Mouse (Mus musculus): Measurements from ENCODE around the gene Doc2a. TPM values are rescaled to one million over a fixed set of nuclear protein-coding genes. Genes with fewer than 3 reads are reported as not detected.
A peak's percentile ranks its signal among the peaks of the same experiment; 100 is the strongest.

Doc2a gene
- polyA plus RNA-seq, 1 experiment from 2014 or later: 1.5 TPM

- H3K9me3 ChIP-seq (replicated peaks; ENCODE audit: control insufficient read depth, low read length): no peaks in the 10 kb centered on the region
- peak overlapping the region; percentile 86 for H3K27ac ChIP-seq (replicated peaks; ENCODE audit: low read depth, low read length)
- WGBS: 1% methylated on average over 12 of the region's 15 CpGs
- H3K9ac ChIP-seq (replicated peaks; ENCODE audit: low read length): peak overlapping the region; percentile 76
- 0 out of 2 replicates have a peak, but pooled peaks have one; percentile 21 for ATAC-seq (replicated peaks; ENCODE audit: insufficient number of reproducible peaks, low FRiP score, low TSS enrichment, low read depth)
- peak; percentile 22 for DNase-seq (ENCODE audit: low spot score)
- H3K27me3 ChIP-seq (ENCODE audit: control insufficient read depth, insufficient read depth, low read length): no peaks in the 10 kb centered on the region
- peak overlapping the region; percentile 62 for H3K4me3 ChIP-seq (ENCODE audit: low read depth, low read length)
- H3K4me1 ChIP-seq (ENCODE audit: control insufficient read depth, insufficient read depth, low read length): 0 out of 2 replicates have a peak, but pooled peaks cover 3% of the 10 kb centered on the region
- peak overlapping the region; percentile 80 for H3K4me2 ChIP-seq (ENCODE audit: low read depth, low read length)
- no peaks in the 10 kb centered on the region; the same call in none of the 2 replicates for H3K36me3 ChIP-seq (replicated peaks; ENCODE audit: control insufficient read depth, insufficient read depth, low read depth, low read length)
These were observed 36.5 kb downstream of the Doc2a start for GRCm38 (mm10) chr7:126883731-126884181.

DNA sequence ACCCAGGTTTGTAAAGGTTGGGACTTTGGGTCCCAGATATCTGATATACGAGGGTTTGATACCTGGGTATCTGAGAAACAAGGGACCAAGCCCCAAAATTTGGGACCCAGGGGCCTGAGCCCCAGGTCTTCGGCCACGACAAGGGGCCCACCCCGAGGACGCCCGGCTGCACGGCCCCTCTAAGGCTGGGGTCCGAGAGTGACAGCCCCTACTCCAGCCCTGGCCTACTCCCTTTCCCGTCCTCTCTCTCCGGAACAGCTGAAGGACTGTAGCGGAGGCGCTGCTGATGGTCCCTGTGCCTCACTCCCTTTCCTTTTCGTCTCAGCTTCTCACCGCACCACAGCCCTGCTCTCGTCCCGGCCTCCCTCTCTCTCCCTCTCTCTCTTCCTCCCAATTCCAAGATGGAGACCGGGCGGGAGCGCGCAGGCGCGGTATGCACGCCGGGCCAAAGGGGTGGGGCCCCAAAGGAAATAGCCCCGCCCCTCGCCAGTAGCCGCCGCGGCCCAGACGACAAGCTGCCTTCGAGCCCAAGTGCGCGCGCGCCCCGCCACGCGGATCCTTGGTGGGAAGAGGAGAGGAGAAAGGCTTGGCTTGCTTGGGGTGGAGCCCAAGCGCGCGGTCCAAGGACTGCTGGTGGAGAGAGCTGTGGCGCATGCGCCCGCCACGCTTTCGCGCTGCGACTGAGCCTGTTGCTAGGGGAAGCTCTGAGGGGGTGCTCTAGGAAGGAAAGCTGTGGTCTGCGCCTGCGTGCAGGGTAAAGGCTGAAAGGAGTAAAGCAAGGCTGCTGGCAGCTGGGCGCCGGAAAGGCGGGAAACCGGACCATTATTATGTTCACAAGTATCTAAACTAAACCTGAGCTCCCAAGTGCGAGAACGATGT is 37.3 kb downstream of the Doc2a start, which contains the start of gene Taok2:
Gene Taok2 (minus strand): TSS at position 418 of the 879 bp plus-strand sequence.
- DNase-seq (ENCODE audit: low spot score): peak; percentile 99
- 0 out of 2 replicates have a peak, but pooled peaks cover 3% of the 10 kb centered on the region for H3K4me1 ChIP-seq (ENCODE audit: control insufficient read depth, insufficient read depth, low read length)
- ATAC-seq (replicated peaks; ENCODE audit: insufficient number of reproducible peaks, low FRiP score, low TSS enrichment, low read depth): peak; percentile 98
- H3K27me3 ChIP-seq (ENCODE audit: control insufficient read depth, insufficient read depth, low read length): no peaks in the 10 kb centered on the region
- H3K9me3 ChIP-seq (replicated peaks; ENCODE audit: control insufficient read depth, low read length): no peaks in the 10 kb centered on the region
- H3K36me3 ChIP-seq (replicated peaks; ENCODE audit: control insufficient read depth, insufficient read depth, low read depth, low read length): no peaks in the 10 kb centered on the region; the same call in 1 of the 2 replicates
- H3K4me2 ChIP-seq (ENCODE audit: low read depth, low read length): peak within 1 kb of the TSS; percentile 80
- peak within 1 kb of the TSS; percentile 86 for H3K27ac ChIP-seq (replicated peaks; ENCODE audit: low read depth, low read length)
- WGBS: under 1% methylated on average over 56 of the region's 56 CpGs
- H3K9ac ChIP-seq (replicated peaks; ENCODE audit: low read length): peak within 1 kb of the TSS; percentile 76
- H3K4me3 ChIP-seq (ENCODE audit: low read depth, low read length): peak within 1 kb of the TSS; percentile 62

- H3K4me1 ChIP-seq (ENCODE audit: control insufficient read depth, insufficient read depth, low read length): 0 out of 2 replicates have a peak, but pooled peaks cover 3% of the 10 kb centered on the region
- no peaks in the 10 kb centered on the region for H3K9me3 ChIP-seq (replicated peaks; ENCODE audit: control insufficient read depth, low read length)
- no peak overlapping the region for H3K9ac ChIP-seq (replicated peaks; ENCODE audit: low read length)
- H3K27me3 ChIP-seq (ENCODE audit: control insufficient read depth, insufficient read depth, low read length): no peaks in the 10 kb centered on the region
- ATAC-seq (replicated peaks; ENCODE audit: insufficient number of reproducible peaks, low FRiP score, low TSS enrichment, low read depth) (no peak), DNase-seq (ENCODE audit: low spot score) (no peak)
- WGBS: 85% methylated on average over 5 of the region's 5 CpGs
- no peak overlapping the region for H3K4me3 ChIP-seq (ENCODE audit: low read depth, low read length)
- H3K36me3 ChIP-seq (replicated peaks; ENCODE audit: control insufficient read depth, insufficient read depth, low read depth, low read length): no peaks in the 10 kb centered on the region
- H3K27ac ChIP-seq (replicated peaks; ENCODE audit: low read depth, low read length): no peak overlapping the region
- H3K4me2 ChIP-seq (ENCODE audit: low read depth, low read length): no peak overlapping the region
These were observed 40.1 kb downstream of the Doc2a start for GRCm38 (mm10) chr7:126887281-126887680.

GRCm38 (mm10) chr7:126888852-126889251 is 41.6 kb downstream of the Doc2a start:
- H3K36me3 ChIP-seq (replicated peaks; ENCODE audit: control insufficient read depth, insufficient read depth, low read depth, low read length): no peaks in the 10 kb centered on the region
- H3K4me1 ChIP-seq (ENCODE audit: control insufficient read depth, insufficient read depth, low read length): no peaks in the 10 kb centered on the region
- ATAC-seq (replicated peaks; ENCODE audit: insufficient number of reproducible peaks, low FRiP score, low TSS enrichment, low read depth) (no peak), DNase-seq (ENCODE audit: low spot score) (no peak)
- no peak overlapping the region for H3K9ac ChIP-seq (replicated peaks; ENCODE audit: low read length)
- H3K9me3 ChIP-seq (replicated peaks; ENCODE audit: control insufficient read depth, low read length): no peaks in the 10 kb centered on the region
- H3K27me3 ChIP-seq (ENCODE audit: control insufficient read depth, insufficient read depth, low read length): no peaks in the 10 kb centered on the region
- H3K4me3 ChIP-seq (ENCODE audit: low read depth, low read length): no peak overlapping the region
- no peak overlapping the region for H3K4me2 ChIP-seq (ENCODE audit: low read depth, low read length)
- WGBS: 45% methylated on average over 7 of the region's 7 CpGs
- H3K27ac ChIP-seq (replicated peaks; ENCODE audit: low read depth, low read length): no peak overlapping the region

DNA sequence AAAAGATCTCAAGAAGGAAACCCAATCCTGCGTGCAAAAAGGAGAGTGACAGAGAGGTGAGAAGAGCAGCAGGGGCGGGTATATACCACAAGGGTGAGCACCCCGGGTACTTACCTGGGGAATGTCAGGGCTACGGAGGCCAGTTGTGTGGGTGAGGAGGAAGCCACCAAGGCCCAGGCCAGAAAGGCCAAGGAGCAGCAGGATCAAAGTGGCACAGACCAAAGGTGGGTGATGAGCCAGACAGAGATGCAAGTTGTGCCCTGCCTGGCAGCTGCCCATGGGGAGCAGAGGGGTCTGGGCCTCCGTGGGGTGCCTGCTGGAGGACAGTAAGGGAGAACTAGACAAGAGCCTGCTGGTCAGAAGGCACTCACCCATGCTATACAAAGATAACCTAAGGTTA is 49.7 kb downstream of the Doc2a start:
- 86% methylated on average over 5 of the region's 5 CpGs for WGBS
- Histone ChIP-seq H3K27ac (replicated peaks; ENCODE audit: low read depth, low read length) (no peak overlapping the region), H3K9ac (replicated peaks; ENCODE audit: low read length) (no peak overlapping the region), H3K9me3 (replicated peaks; ENCODE audit: control insufficient read depth, low read length) (no peaks in the 10 kb centered on the region), H3K4me2 (ENCODE audit: low read depth, low read length) (no peak overlapping the region), H3K4me3 (ENCODE audit: low read depth, low read length) (no peak overlapping the region), H3K4me1 (ENCODE audit: control insufficient read depth, insufficient read depth, low read length) (no peaks in the 10 kb centered on the region; the same call in 1 of the 2 replicates), H3K36me3 (replicated peaks; ENCODE audit: control insufficient read depth, insufficient read depth, low read depth, low read length) (no peaks in the 10 kb centered on the region), H3K27me3 (ENCODE audit: control insufficient read depth, insufficient read depth, low read length) (no peaks in the 10 kb centered on the region)
- DNase-seq (ENCODE audit: low spot score): no peak
- no peak for ATAC-seq (replicated peaks; ENCODE audit: insufficient number of reproducible peaks, low FRiP score, low TSS enrichment, low read depth)

GRCm38 (mm10) chr7:126897390-126898101 is 50.3 kb downstream of the Doc2a start:
- H3K4me3 ChIP-seq (ENCODE audit: low read depth, low read length): peak overlapping the region; percentile 67
- WGBS: 24% methylated on average over 15 of the region's 16 CpGs
- H3K27ac ChIP-seq (replicated peaks; ENCODE audit: low read depth, low read length): 0 out of 2 replicates have a peak overlapping the region, but pooled peaks have one; percentile 6
- H3K9me3 ChIP-seq (replicated peaks; ENCODE audit: control insufficient read depth, low read length): no peaks in the 10 kb centered on the region
- ATAC-seq (replicated peaks; ENCODE audit: insufficient number of reproducible peaks, low FRiP score, low TSS enrichment, low read depth) (no peak; the same call in 1 of the 2 replicates), DNase-seq (ENCODE audit: low spot score) (no peak)
- H3K4me2 ChIP-seq (ENCODE audit: low read depth, low read length): peak overlapping the region; percentile 84
- H3K36me3 ChIP-seq (replicated peaks; ENCODE audit: control insufficient read depth, insufficient read depth, low read depth, low read length): no peaks in the 10 kb centered on the region
- H3K4me1 ChIP-seq (ENCODE audit: control insufficient read depth, insufficient read depth, low read length): no peaks in the 10 kb centered on the region; the same call in 1 of the 2 replicates
- no peaks in the 10 kb centered on the region for H3K27me3 ChIP-seq (ENCODE audit: control insufficient read depth, insufficient read depth, low read length)
- H3K9ac ChIP-seq (replicated peaks; ENCODE audit: low read length): peak overlapping the region; percentile 81

- peak overlapping the region; percentile 81 for H3K9ac ChIP-seq (replicated peaks; ENCODE audit: low read length)
- H3K9me3 ChIP-seq (replicated peaks; ENCODE audit: control insufficient read depth, low read length): no peaks in the 10 kb centered on the region
- DNase-seq (ENCODE audit: low spot score) (peak; percentile 94), ATAC-seq (replicated peaks; ENCODE audit: insufficient number of reproducible peaks, low FRiP score, low TSS enrichment, low read depth) (peak; percentile 89)
- H3K4me1 ChIP-seq (ENCODE audit: control insufficient read depth, insufficient read depth, low read length): no peaks in the 10 kb centered on the region; the same call in 1 of the 2 replicates
- peak overlapping the region; percentile 67 for H3K4me3 ChIP-seq (ENCODE audit: low read depth, low read length)
- H3K27me3 ChIP-seq (ENCODE audit: control insufficient read depth, insufficient read depth, low read length): no peaks in the 10 kb centered on the region
- 0 out of 2 replicates have a peak overlapping the region, but pooled peaks have one; percentile 6 for H3K27ac ChIP-seq (replicated peaks; ENCODE audit: low read depth, low read length)
- H3K36me3 ChIP-seq (replicated peaks; ENCODE audit: control insufficient read depth, insufficient read depth, low read depth, low read length): no peaks in the 10 kb centered on the region
- H3K4me2 ChIP-seq (ENCODE audit: low read depth, low read length): peak overlapping the region; percentile 84
- 12% methylated on average over 37 of the region's 37 CpGs for WGBS
These were observed 51.1 kb downstream of the Doc2a start for GRCm38 (mm10) chr7:126898102-126898990.
